Mouse (Mus musculus) retina, adult 2 months (tissue): ENCODE results near the gene Dgki.

Source experiments
- DNase-seq: peaks from one replicate; pipeline ENCODE4 v3.0.0-alpha.2; 2012; ENCODE audit warnings: low read depth, low spot score

Dgki gene

DNA sequence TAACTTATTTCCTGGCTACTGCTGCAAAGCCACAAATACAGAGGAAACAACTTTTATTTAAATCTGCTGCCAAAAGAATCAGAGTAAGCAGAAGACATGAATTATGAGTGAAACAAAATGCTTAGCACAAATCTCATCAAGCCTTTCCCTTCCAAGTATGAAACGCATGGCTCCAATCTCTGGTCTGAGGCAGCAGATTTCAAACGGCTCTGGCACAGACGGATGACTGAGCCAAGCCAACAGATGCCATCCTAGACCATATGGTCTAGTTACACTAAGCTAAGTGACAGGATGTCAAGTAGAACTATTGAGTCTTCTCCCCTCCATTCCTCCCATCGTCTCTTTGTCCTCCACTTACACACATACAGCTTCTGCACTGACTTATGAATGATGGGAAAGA, 373.5 kb downstream of the Dgki start:
- no peak for DNase-seq

- no peak for DNase-seq
Observed at GRCm38 (mm10) chr6:36922006-36922405, 378.0 kb downstream of the Dgki start.

DNA sequence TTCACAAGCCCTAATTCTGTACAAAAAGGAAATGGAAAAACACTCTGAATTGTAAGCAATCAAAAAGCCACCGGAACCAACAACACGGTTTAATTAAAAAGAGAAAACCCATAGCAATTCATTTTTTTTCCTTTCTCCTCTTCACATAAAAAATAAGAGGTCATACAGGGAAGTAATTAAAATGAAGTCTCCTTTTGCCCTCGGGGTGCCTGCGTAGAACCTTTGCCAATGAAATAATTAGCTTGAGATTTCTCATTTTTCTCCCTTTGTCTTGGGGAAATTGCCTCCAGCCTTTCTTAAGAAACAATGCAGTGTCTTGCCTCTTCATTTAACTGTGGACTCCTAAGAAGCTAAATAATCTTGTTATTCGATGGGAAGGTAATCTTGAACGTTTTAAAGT, 388.4 kb downstream of the Dgki start:
- no peak for DNase-seq

DNA sequence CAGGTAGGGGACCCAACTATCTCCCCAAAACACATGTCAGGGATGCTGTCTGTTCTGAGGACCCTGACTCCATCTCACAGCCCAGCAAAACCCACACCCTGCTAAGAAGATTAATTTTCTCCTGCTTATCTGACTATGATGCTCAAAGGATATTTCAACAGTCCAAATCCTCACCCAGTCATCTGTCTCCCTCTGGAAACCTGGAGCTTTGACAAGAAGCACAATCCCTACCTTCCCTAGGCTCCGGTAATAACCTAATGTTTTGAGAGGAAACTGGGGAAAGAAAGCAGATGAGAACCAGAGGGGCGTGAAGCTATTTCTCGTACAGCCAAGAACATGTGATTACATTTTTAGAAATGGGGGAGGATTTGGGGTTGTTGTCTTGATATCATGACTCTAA, 392.8 kb downstream of the Dgki start:
- no peak for DNase-seq

GRCm38 (mm10) chr6:36905965-36906364, 394.0 kb downstream of the Dgki start:
- no peak for DNase-seq

GRCm38 (mm10) chr6:36904911-36905310, 395.1 kb downstream of the Dgki start:
- no peak for DNase-seq

DNA sequence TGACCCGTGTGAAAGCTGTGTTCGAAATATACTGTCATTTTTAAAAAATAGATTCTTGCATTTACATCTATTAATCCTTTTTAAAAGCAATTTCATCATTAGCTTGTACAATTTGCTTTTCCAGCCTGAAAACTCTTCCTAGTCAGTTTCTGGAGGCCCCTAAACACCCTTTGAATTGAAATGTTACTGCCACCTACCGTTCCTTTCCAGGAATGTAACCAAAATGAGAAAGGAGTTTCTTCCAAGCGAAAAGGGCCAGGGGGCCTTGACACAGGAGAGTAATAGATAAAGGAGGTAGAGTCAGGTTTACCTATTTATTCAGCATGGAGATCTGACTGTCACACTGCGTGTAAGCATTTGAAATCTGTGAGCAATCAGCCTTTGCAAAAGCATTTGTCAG, 396.2 kb downstream of the Dgki start:
- DNase-seq = no peak

GRCm38 (mm10) chr6:36903159-36903794, 396.7 kb downstream of the Dgki start:
- no peak for DNase-seq

DNA sequence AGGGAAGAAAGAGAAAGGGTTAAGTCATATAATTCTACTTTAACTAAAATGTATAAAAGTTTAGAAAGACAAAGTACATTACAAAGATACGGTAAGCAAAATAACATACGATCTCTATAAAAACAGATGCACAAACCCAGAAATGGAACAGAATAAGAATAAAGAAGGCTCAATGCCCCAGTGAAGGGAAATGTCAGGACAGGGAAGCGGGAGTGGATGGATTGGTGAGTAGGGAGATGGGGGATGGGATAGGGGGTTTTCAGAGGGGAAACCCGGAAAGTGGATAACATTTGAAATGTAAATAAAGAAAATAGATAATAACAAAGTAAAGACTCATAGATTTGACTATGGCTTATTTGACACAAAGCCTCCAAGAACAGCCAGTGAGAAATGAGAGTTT, 400.1 kb downstream of the Dgki start:
- no peak for DNase-seq

DNA sequence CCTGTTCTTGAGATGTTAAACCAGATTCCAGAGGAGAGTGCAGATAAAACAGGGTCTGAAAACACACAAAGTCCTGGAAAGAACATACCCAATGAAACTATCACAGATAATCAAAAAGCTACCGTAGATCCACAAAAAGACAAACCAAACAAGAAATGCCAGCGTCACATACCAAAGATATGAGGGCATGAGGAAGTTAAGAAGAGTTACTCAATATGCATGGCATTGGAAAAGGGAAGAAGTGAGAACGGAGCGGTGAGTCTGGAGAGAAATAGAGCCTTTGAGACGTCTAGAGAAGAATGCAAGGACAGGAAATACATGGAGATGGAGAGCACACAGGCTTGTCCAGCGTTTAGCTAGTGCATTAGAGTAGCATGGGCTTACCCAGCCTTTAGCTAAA, 401.6 kb downstream of the Dgki start:
- DNase-seq = no peak

DNA sequence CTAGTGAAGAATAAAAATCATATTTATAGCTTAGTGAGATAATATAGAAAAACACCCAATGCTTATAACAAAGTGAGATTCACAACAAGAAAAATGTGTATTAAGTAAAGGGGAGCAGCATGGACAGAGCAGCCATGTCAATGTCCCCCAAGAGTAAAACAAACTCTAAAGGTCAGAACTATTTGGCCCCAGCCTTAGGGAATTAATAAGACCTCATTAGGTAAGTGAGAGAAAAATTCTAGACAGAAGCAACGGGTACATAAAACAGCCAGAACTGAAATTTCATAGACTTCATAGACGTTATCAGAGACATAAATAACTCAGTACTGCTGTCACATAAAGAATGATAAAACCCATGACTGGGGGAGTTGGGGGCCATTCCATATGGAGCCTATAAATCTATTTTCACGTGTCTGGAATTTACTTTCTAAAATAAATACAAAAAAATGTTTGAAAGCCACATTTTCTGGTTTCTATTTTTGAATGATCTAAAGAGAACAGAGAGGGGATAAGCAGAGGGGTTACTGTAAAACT, 402.3 kb downstream of the Dgki start:
- no peak for DNase-seq

GRCm38 (mm10) chr6:36896656-36897055, 403.3 kb downstream of the Dgki start:
- no peak for DNase-seq

DNA sequence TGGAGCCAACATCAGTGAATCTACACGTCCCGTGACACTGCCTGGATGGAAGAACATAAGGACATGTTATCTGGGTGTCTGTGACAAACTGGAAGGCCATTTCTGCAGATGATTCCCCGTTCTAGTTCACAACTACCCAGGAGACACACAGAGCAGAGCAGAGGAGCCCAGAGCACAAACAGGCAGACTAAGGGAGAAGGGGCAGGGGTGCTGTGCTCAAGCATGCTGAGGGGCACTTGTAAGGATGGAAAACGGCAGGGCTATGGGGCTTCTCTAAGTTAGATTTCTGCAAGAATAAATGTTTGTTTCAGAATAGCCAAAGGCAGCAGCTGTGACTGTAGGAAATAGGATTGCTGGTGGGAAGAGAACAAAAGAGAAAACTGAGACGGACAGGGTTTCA, 408.2 kb downstream of the Dgki start:
- DNase-seq = no peak

- no peak for DNase-seq
Observed at GRCm38 (mm10) chr6:36890776-36891175, 409.2 kb downstream of the Dgki start.

- no peak for DNase-seq
Observed at GRCm38 (mm10) chr6:36890296-36890695, 409.7 kb downstream of the Dgki start.

DNA sequence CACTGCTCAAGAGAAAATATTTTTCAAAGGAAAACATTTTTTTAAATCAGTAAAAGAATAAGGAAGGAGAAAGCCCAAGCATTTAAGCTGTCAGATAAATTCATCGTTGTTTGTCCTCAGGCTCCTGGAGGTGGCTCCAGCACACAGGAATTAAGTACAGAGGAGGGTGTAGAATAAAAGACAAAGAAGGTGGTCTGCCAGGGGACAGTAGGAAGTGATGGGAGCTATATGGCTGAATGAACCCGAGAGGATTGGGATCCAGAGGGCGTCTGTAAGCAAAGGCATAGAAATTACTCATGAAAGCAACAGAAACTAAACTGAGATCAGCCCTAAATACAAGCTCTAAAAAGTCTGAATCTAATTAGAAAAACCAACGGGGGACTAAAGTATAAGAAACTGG, 418.7 kb downstream of the Dgki start:
- no peak for DNase-seq

DNA sequence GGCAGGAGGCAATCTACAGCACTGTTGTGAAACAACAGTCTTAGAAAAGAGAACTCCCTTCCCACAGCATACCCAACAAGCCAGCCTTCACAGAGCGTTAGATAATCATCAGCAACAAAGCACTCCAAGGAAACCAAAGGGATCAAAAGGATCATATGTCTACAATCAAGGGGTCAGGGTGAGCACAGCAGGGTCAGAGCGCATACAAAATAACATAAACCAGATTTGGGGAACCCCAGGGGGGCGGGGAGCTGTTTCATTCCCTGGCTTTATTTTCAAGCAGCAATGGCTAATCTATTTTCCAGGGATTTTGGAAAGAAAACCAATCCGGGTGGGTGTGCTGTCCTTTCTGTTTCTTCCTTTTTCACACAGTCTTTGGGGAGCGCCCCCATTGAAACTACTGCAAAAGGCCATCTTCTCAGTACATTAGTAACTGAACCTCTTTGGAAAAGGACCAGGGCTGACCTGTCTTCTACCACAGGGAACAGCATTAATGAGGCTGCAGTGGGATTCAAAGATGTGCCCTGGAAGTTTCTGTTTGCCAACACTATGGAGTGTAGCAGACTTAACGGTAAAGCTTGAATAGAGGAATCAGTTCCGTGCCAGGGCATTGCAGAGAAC, 419.2 kb downstream of the Dgki start:
- no peak for DNase-seq

DNA sequence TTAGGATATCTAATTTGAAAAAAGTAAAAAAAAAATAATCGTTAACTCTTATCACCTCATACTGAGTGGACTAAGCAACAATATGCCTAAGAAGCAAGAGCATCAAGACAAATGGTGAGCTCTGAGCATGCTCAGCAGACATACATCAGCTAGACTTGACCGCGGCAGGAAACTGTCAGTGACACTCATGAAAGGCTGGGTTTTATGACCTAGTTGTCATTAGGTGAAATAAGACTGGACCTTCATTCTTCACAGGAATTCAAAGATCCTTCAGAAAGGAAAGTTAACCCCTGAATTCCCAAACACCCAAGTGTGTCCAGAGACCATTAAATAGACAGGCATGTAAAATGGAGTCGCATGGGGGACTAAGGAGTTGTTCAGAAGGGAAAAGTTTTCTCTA, 422.6 kb downstream of the Dgki start:
- no peak for DNase-seq

DNA sequence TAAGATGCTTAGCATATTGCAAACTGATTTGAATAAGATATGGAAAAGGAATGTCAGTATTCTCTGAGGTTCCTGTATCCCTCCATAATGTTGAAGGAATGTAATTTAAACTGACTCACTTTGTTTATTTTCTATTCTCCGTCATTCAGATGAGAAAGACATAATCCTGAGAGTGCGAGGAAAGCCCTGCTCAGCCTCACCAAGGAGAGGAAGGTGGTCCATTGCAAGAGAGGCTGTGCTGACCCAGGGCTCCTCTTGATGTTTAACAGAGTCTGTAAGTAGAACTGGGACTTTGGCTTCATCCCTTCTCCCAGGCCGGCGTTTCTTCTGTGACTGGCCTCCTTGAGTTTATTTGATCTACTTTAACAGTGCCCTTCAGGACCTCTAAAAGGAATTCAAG, 423.6 kb downstream of the Dgki start:
- DNase-seq = no peak

GRCm38 (mm10) chr6:36875926-36876325, 424.1 kb downstream of the Dgki start:
- no peak for DNase-seq

- DNase-seq = no peak
Observed at GRCm38 (mm10) chr6:36872876-36873275, 427.1 kb downstream of the Dgki start.

- no peak for DNase-seq
Observed at GRCm38 (mm10) chr6:36868217-36868616, 431.8 kb downstream of the Dgki start.

- no peak for DNase-seq
Observed at GRCm38 (mm10) chr6:36858258-36859041, 441.5 kb downstream of the Dgki start.
